Mouse (Mus musculus) myocyte (in vitro differentiated cells): Measurements from ENCODE around the gene Tmem145.
A peak's percentile ranks its signal among the peaks of the same experiment; 100 is the strongest.

Experiments
- E2F4 ChIP-seq: IDR thresholded peaks from one replicate; pipeline ENCODE4 v1.6.1; 2011; ENCODE audit warnings: mild to moderate bottlenecking, control low read depth, moderate library complexity; ENCODE audit not compliant: insufficient read depth
- MYOG ChIP-seq, 3 experiments: IDR thresholded peaks; one replicate each; pipeline ENCODE4 v1.6.1; 2011; ENCODE audit warnings: control low read depth in 2 of 3, low read depth in 2 of 3, mild to moderate bottlenecking in 2 of 3; ENCODE audit not compliant: insufficient read length in 2 of 3, control insufficient read depth in 1 of 3, insufficient read depth in 1 of 3
- POLR2A ChIP-seq: IDR thresholded peaks from one replicate; pipeline ENCODE4 v1.6.1; 2011; ENCODE audit warnings: low read depth, mild to moderate bottlenecking, control low read depth, moderate library complexity; ENCODE audit not compliant: insufficient read length
- SRF ChIP-seq: IDR thresholded peaks from one replicate; pipeline ENCODE4 v1.6.1; 2011; ENCODE audit warnings: low read depth; ENCODE audit not compliant: control insufficient read depth, insufficient read length
- USF1 ChIP-seq: IDR thresholded peaks from one replicate; pipeline ENCODE4 v1.6.1; 2011; ENCODE audit warnings: low read depth, mild to moderate bottlenecking, control low read depth, moderate library complexity

DNA sequence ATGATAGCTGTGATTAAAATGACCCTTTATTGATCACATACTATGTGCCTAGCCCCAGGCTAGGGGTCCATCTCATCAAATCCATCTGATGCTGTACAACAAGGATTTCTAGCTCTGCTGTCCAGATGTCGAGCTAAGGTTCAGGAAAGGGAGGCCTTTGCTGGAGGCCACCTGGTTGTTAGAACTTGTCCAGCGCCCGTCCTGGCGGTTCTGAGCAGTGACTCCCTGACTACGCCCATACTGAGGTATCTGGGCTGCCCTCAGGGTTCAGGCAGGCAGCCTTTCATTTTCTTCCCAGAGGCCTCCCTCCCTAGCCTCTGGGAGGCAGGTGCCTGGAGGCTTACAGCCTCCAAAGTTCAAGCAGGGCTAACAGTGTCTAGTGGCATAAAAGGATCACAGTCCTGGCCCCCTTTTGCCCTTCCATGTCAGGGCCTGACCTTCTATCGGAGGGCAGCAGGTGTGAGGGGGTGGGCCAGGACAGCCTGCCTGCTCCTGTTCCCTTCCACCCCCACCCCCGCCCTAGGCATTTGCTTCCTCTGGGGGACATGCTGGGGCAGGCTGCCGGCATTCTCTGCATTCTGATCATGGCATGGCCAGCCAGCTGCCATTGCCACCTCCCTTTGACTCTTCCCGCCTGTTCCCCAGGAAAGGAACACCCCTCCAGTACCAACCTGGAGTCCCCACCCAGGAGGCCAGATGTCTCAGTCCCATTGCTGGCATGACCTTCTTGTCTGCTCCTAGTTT lies 30.2 kb upstream of the Tmem145 start:
- TF ChIP-seq SRF (no peak), USF1 (no peak), POLR2A (peak; percentile 33), MYOG (IDR thresholded peaks at IDR 0.05; ENCODE audit: control insufficient read depth in 1 of 3, insufficient read depth in 1 of 3, insufficient read length in 2 of 3, low read depth in 2 of 3) (peak in 2 of 3 experiments; percentile 82 to 96), E2F4 (no peak)
